Mouse (Mus musculus) liver, embryonic 16.5 days (tissue): Measurements from ENCODE around the gene Cd53. TPM values are rescaled to one million over a fixed set of nuclear protein-coding genes. Genes with fewer than 3 reads are reported as not detected.
A peak's percentile ranks its signal among the peaks of the same experiment; 100 is the strongest.

Experiments
- ATAC-seq: fragments of 200-750 bp; cut with Nextera tagmentation; 2 replicates; pipeline ENCODE4 v1.8.0; 2017; ENCODE audit warnings: low read depth, mild to moderate bottlenecking, moderate number of reproducible peaks, moderate library complexity
- H3K27ac ChIP-seq: fragments of 300-500 bp; sonication (generic); 2 replicates; pipeline ENCODE4 v1.5.1; 2014; ENCODE audit warnings: mild to moderate bottlenecking, low read length
- H3K27me3 ChIP-seq: fragments of 300-500 bp; sonication (generic); 2 replicates; pipeline ENCODE4 v1.6.1; 2014; ENCODE audit warnings: low read depth, low read length, mixed read lengths; ENCODE audit not compliant: control insufficient read depth, insufficient read depth
- H3K36me3 ChIP-seq: fragments of 300-500 bp; sonication (generic); 2 replicates; pipeline ENCODE4 v1.6.1; 2014; ENCODE audit warnings: mild to moderate bottlenecking; ENCODE audit not compliant: control insufficient read depth, insufficient read depth
- H3K4me1 ChIP-seq: fragments of 300-500 bp; sonication (generic); 2 replicates; pipeline ENCODE4 v1.6.1; 2014; ENCODE audit warnings: low read depth, low read length, mixed read lengths; ENCODE audit not compliant: control insufficient read depth
- H3K4me2 ChIP-seq: fragments of 300-500 bp; sonication (generic); 2 replicates; pipeline ENCODE4 v1.6.1; 2014; ENCODE audit warnings: low read depth, low read length, mixed read lengths
- H3K4me3 ChIP-seq: fragments of 300-500 bp; sonication (generic); 2 replicates; pipeline ENCODE4 v1.5.1; 2014; ENCODE audit warnings: low read depth, mild to moderate bottlenecking, low read length
- H3K9ac ChIP-seq: fragments of 300-500 bp; sonication (generic); 2 replicates; pipeline ENCODE4 v1.6.1; 2014; ENCODE audit warnings: low read depth, low read length
- H3K9me3 ChIP-seq: fragments of 300-500 bp; sonication (generic); replicated peaks from 2 replicates; pipeline ENCODE4 v1.6.1; 2016; ENCODE audit warnings: low read length; ENCODE audit not compliant: control insufficient read depth
- WGBS: fragments of 180-500 bp; shearing (Covaris S2); extraction: QIAGEN DNeasy Blood & Tissue Kit; methylation state at CpG from one replicate; pipeline ENCODE4 v1.1.7; 2014; ENCODE audit not compliant: insufficient replicate concordance; 5-methylcytosine and 5-hydroxymethylcytosine counted together
- polyA plus RNA-seq: library from polyadenylated mRNA; unstranded; fragments of >200 nt; fragmentation: Nextera tagmentation; extraction: Ambion mirVana; gene quantifications from 2 replicates; pipeline ENCODE4 v1.2.1, GENCODE M21; 2015

The Cd53 gene
- 30.2 and 32.9 TPM in 2 replicates for polyA plus RNA-seq

DNA sequence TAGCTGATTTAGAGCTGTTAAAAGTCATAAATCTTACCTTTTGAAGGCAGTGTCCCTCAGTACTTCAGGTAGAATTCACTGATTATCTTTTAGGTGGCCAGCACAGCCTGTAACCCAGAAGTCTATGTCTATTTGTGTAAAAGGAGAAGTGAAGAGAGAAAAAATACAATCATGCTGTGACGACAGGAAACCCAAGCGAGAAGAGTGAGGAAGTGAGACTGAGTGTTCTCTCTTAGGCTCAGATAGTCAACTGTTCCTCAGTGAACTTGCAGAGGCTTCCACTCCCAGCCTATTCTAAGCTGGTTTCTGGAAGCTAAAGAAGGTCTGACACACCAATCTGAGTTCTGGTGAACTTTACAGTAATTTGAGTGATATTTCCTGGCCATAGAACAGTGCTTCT, at the start of gene Cd53:
Gene Cd53, minus strand, starts transcription at position 220 of the 400 bp plus-strand sequence.
- Histone ChIP-seq H3K27ac (no peak within 1 kb of the TSS), H3K4me3 (peak within 1 kb of the TSS; percentile 23), H3K27me3 (no peaks in the 10 kb centered on the region), H3K4me2 (no peak within 1 kb of the TSS), H3K4me1 (no peaks in the 10 kb centered on the region), H3K36me3 (no peaks in the 10 kb centered on the region), H3K9me3 (no peaks in the 10 kb centered on the region), H3K9ac (no peak within 1 kb of the TSS)
- 16% methylated on average over 2 of the region's 2 CpGs for WGBS
- ATAC-seq = peak; percentile 27; the same call in 1 of the 2 replicates

DNA sequence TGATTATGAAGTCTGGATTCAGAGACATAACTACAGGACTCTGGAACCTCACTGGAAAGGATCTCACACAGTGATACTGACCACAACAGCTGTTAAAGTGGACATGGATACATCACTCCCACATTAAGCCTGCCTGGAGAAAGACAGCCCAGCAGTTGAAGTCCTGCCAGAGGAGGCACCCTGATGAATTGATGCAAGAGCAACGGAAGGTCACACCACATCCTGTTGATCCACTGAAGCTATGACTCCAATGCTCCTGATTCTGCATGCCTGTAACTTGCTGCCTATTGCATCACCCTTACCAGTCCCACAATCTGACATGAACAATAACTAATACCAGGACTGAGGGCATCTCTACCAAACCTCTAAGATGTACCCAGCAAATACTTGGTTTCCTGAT, 42.2 kb upstream of the Cd53 start:
- H3K27ac ChIP-seq = no peak overlapping the region
- H3K27me3 ChIP-seq = no peaks in the 10 kb centered on the region
- no peak overlapping the region for H3K4me2 ChIP-seq
- no peak overlapping the region for H3K4me3 ChIP-seq
- H3K9ac ChIP-seq = no peak overlapping the region
- H3K9me3 ChIP-seq = peaks cover 3% of the 10 kb centered on the region; the same call in 1 of the 2 replicates
- 0 out of 2 replicates have a peak, but pooled peaks have one; percentile 35 for ATAC-seq
- no peaks in the 10 kb centered on the region for H3K4me1 ChIP-seq
- no peaks in the 10 kb centered on the region for H3K36me3 ChIP-seq
- 35% methylated on average over 1 of the region's 1 CpGs for WGBS

DNA sequence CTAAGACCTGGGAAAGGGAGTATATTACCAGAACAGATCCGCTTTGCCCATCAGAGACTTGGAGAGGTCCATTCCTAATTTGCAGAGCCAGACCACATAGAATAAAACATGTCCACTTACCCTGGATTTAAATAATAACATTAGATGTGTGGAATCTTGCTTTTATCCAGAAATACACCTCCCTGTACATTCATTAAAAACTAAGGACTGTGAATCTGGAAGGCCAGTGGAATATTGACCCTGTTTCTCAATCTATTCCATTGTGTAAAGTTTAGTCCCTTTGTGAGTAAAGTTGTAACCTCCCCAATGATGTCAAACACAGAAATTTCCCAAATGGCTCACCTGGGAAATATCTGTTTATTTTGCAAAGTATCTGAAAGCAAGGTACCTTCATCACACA, 36.2 kb upstream of the Cd53 start, which contains the start of gene Olfr266:
Gene Olfr266, minus strand, starts transcription at position 101 of the 400 bp plus-strand sequence.
- no peaks in the 10 kb centered on the region for H3K27me3 ChIP-seq
- no peak within 1 kb of the TSS for H3K9ac ChIP-seq
- no peaks in the 10 kb centered on the region for H3K36me3 ChIP-seq
- H3K27ac ChIP-seq = no peak within 1 kb of the TSS
- no peaks in the 10 kb centered on the region for H3K9me3 ChIP-seq
- 50% methylated on average over 1 of the region's 1 CpGs for WGBS
- H3K4me2 ChIP-seq = no peak within 1 kb of the TSS
- no peak for ATAC-seq
- no peak within 1 kb of the TSS for H3K4me3 ChIP-seq
- H3K4me1 ChIP-seq = no peaks in the 10 kb centered on the region

DNA sequence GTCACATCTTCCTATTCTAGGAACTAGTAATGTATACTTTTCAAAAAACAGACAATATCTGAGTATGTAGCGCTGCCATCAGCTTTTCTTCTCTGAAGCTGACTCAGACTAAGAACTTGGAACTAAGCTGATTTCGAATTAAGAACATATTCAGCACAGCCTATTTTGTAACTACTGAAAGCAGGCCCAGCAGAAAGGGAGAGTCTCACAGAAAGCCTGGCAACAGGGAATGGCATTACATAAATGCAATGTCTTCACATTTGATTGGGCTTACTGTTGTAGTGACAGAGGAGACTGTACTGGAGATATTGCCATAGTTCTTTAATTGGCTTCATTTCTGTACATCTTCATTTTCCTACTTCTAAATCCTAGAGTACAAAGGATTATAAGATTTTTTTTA, 27.7 kb upstream of the Cd53 start:
- Histone ChIP-seq H3K36me3 (no peaks in the 10 kb centered on the region), H3K4me1 (no peaks in the 10 kb centered on the region), H3K4me2 (no peak overlapping the region), H3K9ac (no peak overlapping the region), H3K9me3 (no peaks in the 10 kb centered on the region), H3K27me3 (no peaks in the 10 kb centered on the region), H3K27ac (no peak overlapping the region), H3K4me3 (no peak overlapping the region)
- no peak for ATAC-seq
- 49% methylated on average over 2 of the region's 2 CpGs for WGBS

DNA sequence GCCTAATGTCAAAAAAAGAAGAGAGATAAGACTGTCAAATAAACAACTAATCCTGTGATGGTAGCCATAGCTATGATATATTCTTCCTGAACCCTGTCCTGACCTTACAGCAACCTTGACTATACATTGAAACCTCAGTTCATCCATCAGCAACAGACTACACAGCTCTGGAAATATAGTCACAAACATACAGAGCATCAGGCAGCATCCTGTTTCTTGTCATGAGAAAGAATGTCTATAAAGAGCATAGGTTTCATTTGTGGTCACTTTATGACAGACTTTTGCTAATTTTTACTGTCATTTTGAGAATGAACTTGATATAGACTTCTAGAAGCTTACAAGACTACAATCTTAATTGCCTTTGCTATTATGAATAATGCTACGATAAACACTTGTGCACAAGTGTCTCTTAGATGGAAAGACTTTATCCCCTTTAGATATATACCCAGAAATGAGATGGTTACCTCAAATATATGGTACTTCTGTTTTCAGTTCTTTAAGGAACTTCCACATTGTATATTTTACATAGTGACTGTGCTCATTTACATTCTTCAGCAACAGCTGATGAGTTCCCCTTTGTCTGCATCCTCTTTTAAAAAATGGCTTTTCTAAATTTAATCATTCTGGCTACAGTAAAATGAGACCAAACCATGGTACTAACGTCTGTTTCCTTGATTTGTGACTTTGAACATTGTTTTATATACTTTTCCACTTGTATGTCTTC, 19.2 kb upstream of the Cd53 start:
- Histone ChIP-seq H3K9me3 (no peaks in the 10 kb centered on the region), H3K4me3 (no peak overlapping the region), H3K4me1 (no peaks in the 10 kb centered on the region), H3K4me2 (no peak overlapping the region), H3K27ac (no peak overlapping the region), H3K36me3 (no peaks in the 10 kb centered on the region), H3K27me3 (no peaks in the 10 kb centered on the region), H3K9ac (no peak overlapping the region)
- no peak for ATAC-seq
- WGBS = 38% methylated on average over 2 of the region's 2 CpGs

DNA sequence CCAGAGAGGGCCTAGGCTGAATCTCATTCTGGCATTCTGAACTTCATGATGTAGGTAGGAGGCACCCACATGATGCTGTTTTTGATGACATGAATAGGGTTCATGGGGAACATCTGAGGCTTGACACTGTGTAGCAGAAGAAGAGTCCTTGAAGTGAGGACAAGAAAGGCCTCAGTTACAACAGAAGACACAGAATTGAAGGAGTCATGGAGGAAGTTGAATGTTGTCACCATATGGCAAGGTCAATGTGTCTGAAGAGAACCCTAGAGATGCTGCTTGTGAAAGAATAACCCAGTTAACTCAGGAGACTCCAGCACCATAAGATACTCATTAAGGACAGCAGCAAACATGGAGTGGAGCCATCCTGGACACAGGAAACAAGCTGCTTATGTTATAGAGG, 8.1 kb upstream of the Cd53 start:
- no peak for ATAC-seq
- H3K4me3 ChIP-seq = no peak overlapping the region
- H3K4me2 ChIP-seq = no peak overlapping the region
- H3K36me3 ChIP-seq = no peaks in the 10 kb centered on the region
- H3K27me3 ChIP-seq = no peaks in the 10 kb centered on the region
- no peak overlapping the region for H3K9ac ChIP-seq
- H3K4me1 ChIP-seq = no peaks in the 10 kb centered on the region
- no peak overlapping the region for H3K27ac ChIP-seq
- no peaks in the 10 kb centered on the region for H3K9me3 ChIP-seq

DNA sequence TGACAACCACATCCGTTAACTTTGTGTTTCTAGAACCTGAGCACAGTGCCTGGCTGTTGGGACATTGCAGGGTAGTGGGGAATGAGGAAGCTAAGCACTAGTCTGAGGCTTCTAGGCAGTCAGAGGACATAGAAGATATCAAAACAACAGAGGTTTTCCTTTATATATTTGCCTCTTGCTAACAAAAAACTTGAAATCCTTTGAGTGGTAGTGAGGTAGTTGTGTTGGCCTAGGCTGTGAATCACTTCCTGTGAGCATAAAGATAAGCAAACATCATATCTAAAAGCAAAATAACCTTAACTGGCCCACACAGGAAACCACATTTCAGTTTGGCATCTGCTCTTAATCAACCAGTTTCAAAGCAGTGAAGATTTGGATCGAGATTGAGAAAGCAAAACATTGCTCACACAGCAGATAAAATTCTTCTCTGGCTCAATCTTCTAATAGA, 1.5 kb downstream of the Cd53 start:
- H3K36me3 ChIP-seq = no peaks in the 10 kb centered on the region
- WGBS = 10% methylated on average over 2 of the region's 2 CpGs
- H3K4me1 ChIP-seq = no peaks in the 10 kb centered on the region
- no peak overlapping the region for H3K9ac ChIP-seq
- no peaks in the 10 kb centered on the region for H3K9me3 ChIP-seq
- peak; percentile 64 for ATAC-seq
- H3K4me3 ChIP-seq = peak overlapping the region; percentile 7
- no peaks in the 10 kb centered on the region for H3K27me3 ChIP-seq
- 0 out of 2 replicates have a peak overlapping the region, but pooled peaks have one; percentile 16 for H3K27ac ChIP-seq
- no peak overlapping the region for H3K4me2 ChIP-seq

DNA sequence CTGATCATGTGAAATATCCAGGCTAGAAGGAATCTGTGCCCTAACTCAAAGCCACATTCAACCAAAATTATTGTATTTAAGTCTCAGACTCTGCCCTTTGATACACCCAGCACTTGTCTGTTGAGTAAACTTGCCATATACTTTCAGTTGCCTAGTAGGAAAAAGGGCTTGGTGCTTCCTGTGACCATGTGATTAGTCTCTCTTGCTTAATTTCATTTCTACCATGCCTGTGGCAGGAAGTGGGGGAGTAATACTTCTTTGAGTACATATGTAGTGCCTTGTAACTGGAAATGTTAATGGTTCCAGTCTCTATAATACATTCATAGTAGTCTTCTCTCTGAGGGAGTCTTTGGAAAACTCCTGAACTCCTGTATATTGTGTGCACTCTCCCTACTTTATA, 2.0 kb downstream of the Cd53 start:
- Histone ChIP-seq H3K4me3 (peak overlapping the region; percentile 12; the same call in 1 of the 2 replicates), H3K4me2 (peak overlapping the region; percentile 37; the same call in 1 of the 2 replicates), H3K36me3 (no peaks in the 10 kb centered on the region), H3K4me1 (no peaks in the 10 kb centered on the region), H3K9ac (no peak overlapping the region), H3K27me3 (no peaks in the 10 kb centered on the region), H3K9me3 (no peaks in the 10 kb centered on the region), H3K27ac (peak overlapping the region; percentile 16; the same call in 1 of the 2 replicates)
- ATAC-seq = peak; percentile 47

DNA sequence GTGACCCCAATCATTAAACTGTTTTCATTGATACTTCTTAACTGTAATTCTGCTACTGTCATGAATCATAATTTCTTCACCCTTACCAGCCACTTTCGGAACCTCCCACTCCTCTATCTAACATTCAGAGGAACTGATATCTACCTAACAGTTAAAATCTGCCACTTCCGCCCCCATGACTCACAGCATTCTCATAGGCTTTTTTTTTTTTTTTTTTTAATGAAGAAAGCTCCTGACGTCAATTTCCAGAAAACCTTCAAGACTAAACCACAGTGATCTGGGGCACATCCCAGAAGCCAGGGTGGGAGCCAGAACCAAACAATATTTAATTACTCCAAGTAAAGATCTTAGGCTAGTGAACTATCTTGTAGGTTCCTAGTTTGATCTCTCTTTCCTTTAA, 4.8 kb downstream of the Cd53 start:
- Histone ChIP-seq H3K27ac (no peak overlapping the region), H3K27me3 (no peaks in the 10 kb centered on the region), H3K4me3 (no peak overlapping the region), H3K4me1 (no peaks in the 10 kb centered on the region), H3K36me3 (no peaks in the 10 kb centered on the region), H3K9me3 (no peaks in the 10 kb centered on the region), H3K9ac (no peak overlapping the region), H3K4me2 (no peak overlapping the region)
- WGBS = 38% methylated on average over 3 of the region's 3 CpGs
- ATAC-seq = no peak
